Mouse (Mus musculus): ENCODE data around the gene Htr5a. TPM values are rescaled to one million over a fixed set of nuclear protein-coding genes. Genes with fewer than 3 reads are reported as not detected.
A peak's percentile ranks its signal among the peaks of the same experiment; 100 is the strongest.

Htr5a gene
- polyA plus RNA-seq (2015; fragmentation: Nextera tagmentation; extraction: Ambion mirVana), result not detected in 2 replicates

- H3K4me2 ChIP-seq (ENCODE audit: low read length), result no peak within 1 kb of the TSS
- no peak within 1 kb of the TSS for H3K27ac ChIP-seq
- TF ChIP-seq CTCF (IDR thresholded peaks at IDR 0.05; ENCODE audit: low read depth), result no peak
- no peaks in the 10 kb centered on the region for H3K4me1 ChIP-seq (replicated peaks; ENCODE audit: insufficient read depth, low read length)
- 0 out of 2 replicates have a peak, but pooled peaks have one; percentile 46 for ATAC-seq (replicated peaks; ENCODE audit: low FRiP score, low read depth)
- no peak within 1 kb of the TSS for H3K9ac ChIP-seq (ENCODE audit: low read depth, low read length)
- no peak within 1 kb of the TSS for H3K4me3 ChIP-seq (replicated peaks; ENCODE audit: low read depth, low read length)
- H3K27me3 ChIP-seq (ENCODE audit: insufficient read depth, low read length), result no peaks in the 10 kb centered on the region
- H3K9me3 ChIP-seq (replicated peaks; ENCODE audit: low read length), result no peaks in the 10 kb centered on the region
- no peaks in the 10 kb centered on the region for H3K36me3 ChIP-seq (ENCODE audit: insufficient read depth, low read length)
- 6% methylated on average over 25 of the region's 25 CpGs for WGBS
- peak; percentile 77 for DNase-seq (ENCODE audit: low spot score)
Observed at GRCm38 (mm10) chr5:27841701-27842295, at the start of gene Htr5a. Htr5a (plus strand) TSS chr5:27842149.

GRCm38 (mm10) chr5:27792173-27792470 lies 49.8 kb upstream of the Htr5a start:
- H3K36me3 ChIP-seq (ENCODE audit: insufficient read depth, low read length), result 0 out of 2 replicates have a peak, but pooled peaks cover 8% of the 10 kb centered on the region
- peak overlapping the region; percentile 95 for H3K27ac ChIP-seq
- H3K4me2 ChIP-seq (ENCODE audit: low read length), result peak overlapping the region; percentile 74
- no peaks in the 10 kb centered on the region for H3K27me3 ChIP-seq (ENCODE audit: insufficient read depth, low read length)
- peak overlapping the region; percentile 91 for H3K4me3 ChIP-seq (replicated peaks; ENCODE audit: low read depth, low read length)
- no peak for ATAC-seq (replicated peaks; ENCODE audit: low FRiP score, low read depth)
- TF ChIP-seq CTCF (IDR thresholded peaks at IDR 0.05; ENCODE audit: low read depth), result no peak
- WGBS, result 13% methylated on average over 8 of the region's 8 CpGs
- H3K4me1 ChIP-seq (replicated peaks; ENCODE audit: insufficient read depth, low read length), result peaks cover 14% of the 10 kb centered on the region; the same call in 1 of the 2 replicates
- H3K9ac ChIP-seq (ENCODE audit: low read depth, low read length), result peak overlapping the region; percentile 86
- no peaks in the 10 kb centered on the region for H3K9me3 ChIP-seq (replicated peaks; ENCODE audit: low read length)
- DNase-seq (ENCODE audit: low spot score), result no peak

- H3K4me2 ChIP-seq (ENCODE audit: low read length), result peak overlapping the region; percentile 74
- no peak for TF ChIP-seq CTCF (IDR thresholded peaks at IDR 0.05; ENCODE audit: low read depth)
- H3K36me3 ChIP-seq (ENCODE audit: insufficient read depth, low read length), result 0 out of 2 replicates have a peak, but pooled peaks cover 4% of the 10 kb centered on the region
- no peaks in the 10 kb centered on the region for H3K9me3 ChIP-seq (replicated peaks; ENCODE audit: low read length)
- H3K27me3 ChIP-seq (ENCODE audit: insufficient read depth, low read length), result no peaks in the 10 kb centered on the region
- no peak overlapping the region for H3K27ac ChIP-seq
- ATAC-seq (replicated peaks; ENCODE audit: low FRiP score, low read depth), result no peak
- H3K9ac ChIP-seq (ENCODE audit: low read depth, low read length), result no peak overlapping the region
- H3K4me3 ChIP-seq (replicated peaks; ENCODE audit: low read depth, low read length), result no peak overlapping the region
- no peak for DNase-seq (ENCODE audit: low spot score)
- H3K4me1 ChIP-seq (replicated peaks; ENCODE audit: insufficient read depth, low read length), result peaks cover 14% of the 10 kb centered on the region; the same call in 1 of the 2 replicates
- WGBS, result 45% methylated on average over 9 of the region's 9 CpGs
Observed at GRCm38 (mm10) chr5:27792531-27793205, 49.3 kb upstream of the Htr5a start.

- no peak overlapping the region for H3K9ac ChIP-seq (ENCODE audit: low read depth, low read length)
- 3% methylated on average over 1 of the region's 1 CpGs for WGBS
- no peaks in the 10 kb centered on the region for H3K36me3 ChIP-seq (ENCODE audit: insufficient read depth, low read length)
- H3K27ac ChIP-seq, result no peak overlapping the region
- H3K27me3 ChIP-seq (ENCODE audit: insufficient read depth, low read length), result no peaks in the 10 kb centered on the region
- H3K4me2 ChIP-seq (ENCODE audit: low read length), result no peak overlapping the region
- no peak for ATAC-seq (replicated peaks; ENCODE audit: low FRiP score, low read depth)
- H3K9me3 ChIP-seq (replicated peaks; ENCODE audit: low read length), result no peaks in the 10 kb centered on the region
- peaks cover 14% of the 10 kb centered on the region; the same call in 1 of the 2 replicates for H3K4me1 ChIP-seq (replicated peaks; ENCODE audit: insufficient read depth, low read length)
- no peak overlapping the region for H3K4me3 ChIP-seq (replicated peaks; ENCODE audit: low read depth, low read length)
- peak; percentile 84 for TF ChIP-seq CTCF (IDR thresholded peaks at IDR 0.05; ENCODE audit: low read depth)
- DNase-seq (ENCODE audit: low spot score), result peak; percentile 63
Observed at GRCm38 (mm10) chr5:27793923-27794322, 48.0 kb upstream of the Htr5a start.

GRCm38 (mm10) chr5:27814282-27814681 lies 27.7 kb upstream of the Htr5a start:
- no peak overlapping the region for H3K9ac ChIP-seq (ENCODE audit: low read depth, low read length)
- no peak overlapping the region for H3K4me3 ChIP-seq (replicated peaks; ENCODE audit: low read depth, low read length)
- H3K36me3 ChIP-seq (ENCODE audit: insufficient read depth, low read length), result no peaks in the 10 kb centered on the region
- WGBS, result 87% methylated on average over 2 of the region's 2 CpGs
- H3K4me1 ChIP-seq (replicated peaks; ENCODE audit: insufficient read depth, low read length), result no peaks in the 10 kb centered on the region
- no peak for ATAC-seq (replicated peaks; ENCODE audit: low FRiP score, low read depth)
- H3K27me3 ChIP-seq (ENCODE audit: insufficient read depth, low read length), result no peaks in the 10 kb centered on the region
- no peak for TF ChIP-seq CTCF (IDR thresholded peaks at IDR 0.05; ENCODE audit: low read depth)
- no peak for DNase-seq (ENCODE audit: low spot score)
- no peak overlapping the region for H3K4me2 ChIP-seq (ENCODE audit: low read length)
- no peak overlapping the region for H3K27ac ChIP-seq
- no peaks in the 10 kb centered on the region for H3K9me3 ChIP-seq (replicated peaks; ENCODE audit: low read length)

GRCm38 (mm10) chr5:27818840-27819672 lies 22.9 kb upstream of the Htr5a start:
- TF ChIP-seq CTCF (IDR thresholded peaks at IDR 0.05; ENCODE audit: low read depth), result no peak
- no peak for ATAC-seq (replicated peaks; ENCODE audit: low FRiP score, low read depth)
- no peaks in the 10 kb centered on the region for H3K36me3 ChIP-seq (ENCODE audit: insufficient read depth, low read length)
- H3K9me3 ChIP-seq (replicated peaks; ENCODE audit: low read length), result no peaks in the 10 kb centered on the region
- H3K4me2 ChIP-seq (ENCODE audit: low read length), result no peak overlapping the region
- no peak overlapping the region for H3K4me3 ChIP-seq (replicated peaks; ENCODE audit: low read depth, low read length)
- H3K4me1 ChIP-seq (replicated peaks; ENCODE audit: insufficient read depth, low read length), result no peaks in the 10 kb centered on the region
- no peak overlapping the region for H3K9ac ChIP-seq (ENCODE audit: low read depth, low read length)
- H3K27ac ChIP-seq, result no peak overlapping the region
- DNase-seq (ENCODE audit: low spot score), result no peak
- WGBS, result 66% methylated on average over 3 of the region's 3 CpGs
- no peaks in the 10 kb centered on the region for H3K27me3 ChIP-seq (ENCODE audit: insufficient read depth, low read length)
